Mouse (Mus musculus) neural tube, embryonic 10.5 days (tissue): Measurements from ENCODE around the gene Ppp1r15a.

Source experiments
- DNase-seq: peaks from one replicate; pipeline ENCODE4 v3.0.0-alpha.2; 2017; ENCODE audit warnings: low spot score; ENCODE audit errors: extremely low spot score

Ppp1r15a gene

DNA sequence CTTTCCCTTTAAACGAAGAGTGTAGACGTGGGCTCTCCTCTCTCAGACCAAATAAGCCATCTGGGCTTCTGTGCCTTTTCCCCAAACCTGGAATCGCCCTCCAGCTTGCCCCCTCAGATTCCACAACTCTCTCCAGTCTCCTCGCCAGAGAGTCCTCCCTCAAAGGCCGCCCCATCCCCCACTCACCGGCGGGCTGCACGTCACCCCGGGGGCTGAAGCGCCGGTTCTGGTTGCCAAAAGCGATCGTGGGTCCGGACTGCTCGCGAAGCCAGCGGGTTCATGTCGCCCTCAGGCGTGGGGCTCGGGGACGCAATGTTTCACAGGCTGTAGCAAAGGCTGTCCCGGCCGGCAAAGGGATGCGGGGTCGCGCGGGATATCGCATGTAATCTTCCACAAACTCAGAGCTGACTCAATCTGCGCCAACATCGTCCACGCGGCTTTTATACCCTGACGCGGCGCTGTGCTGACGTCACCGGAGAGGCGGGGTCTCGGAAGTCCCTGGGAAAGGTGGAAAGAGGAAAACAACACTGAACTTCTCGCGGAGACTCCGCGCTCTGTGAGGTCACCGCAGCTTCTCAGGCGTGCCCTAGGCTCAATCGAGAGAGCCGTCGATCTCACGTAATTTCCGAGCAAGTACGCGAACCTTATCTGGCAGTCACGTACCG lies at the start of gene Ppp1r15a, which contains the start of gene Plekha4:
Gene Ppp1r15a (minus strand): TSS at position 460 of the 665 bp plus-strand sequence.
Gene Plekha4 (plus strand): TSS at position 522 of the 665 bp plus-strand sequence.
- DNase-seq: peak; percentile 98

GRCm38 (mm10) chr7:45574472-45575379 lies 48.7 kb upstream of the Ppp1r15a start:
- no peak for DNase-seq

DNA sequence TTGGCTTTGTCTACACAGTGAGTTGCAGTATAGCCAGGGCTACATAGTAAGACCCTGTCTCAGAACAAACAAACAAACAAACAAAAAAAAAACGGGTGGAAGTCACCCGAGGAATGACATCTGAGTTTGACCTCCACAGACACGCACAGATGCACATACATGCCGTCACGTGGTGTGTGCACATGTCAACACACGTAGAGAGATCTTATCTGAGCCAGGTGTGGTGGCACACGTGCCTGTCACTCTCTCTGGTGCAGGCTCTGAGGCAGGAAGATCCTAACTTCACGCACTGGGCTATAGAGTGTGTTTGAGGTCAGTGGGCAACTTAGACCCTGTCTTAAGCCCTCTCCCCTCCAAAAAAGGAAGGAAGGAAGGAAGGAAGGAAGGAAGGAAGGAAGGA lies 47.9 kb upstream of the Ppp1r15a start:
- DNase-seq: no peak

DNA sequence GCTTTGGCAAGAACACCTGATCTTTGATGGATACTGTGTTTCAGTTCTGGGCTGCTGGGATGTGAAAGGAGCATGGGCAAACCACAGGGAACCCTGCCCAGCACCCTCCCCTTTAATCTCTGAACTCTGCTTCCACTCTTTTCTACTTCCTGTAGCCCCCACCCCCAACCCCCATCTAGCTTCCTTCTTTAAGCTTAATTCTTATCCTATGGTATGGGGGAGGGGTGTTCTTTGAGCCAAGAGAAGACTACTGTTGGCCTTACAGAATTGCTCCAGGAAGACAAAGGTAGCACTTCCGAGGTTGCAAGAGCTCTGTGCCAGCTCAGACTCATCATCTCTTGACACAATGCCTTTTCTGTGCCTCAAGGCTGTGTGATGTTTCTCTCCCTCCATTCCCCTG lies 45.9 kb upstream of the Ppp1r15a start:
- DNase-seq: no peak

DNA sequence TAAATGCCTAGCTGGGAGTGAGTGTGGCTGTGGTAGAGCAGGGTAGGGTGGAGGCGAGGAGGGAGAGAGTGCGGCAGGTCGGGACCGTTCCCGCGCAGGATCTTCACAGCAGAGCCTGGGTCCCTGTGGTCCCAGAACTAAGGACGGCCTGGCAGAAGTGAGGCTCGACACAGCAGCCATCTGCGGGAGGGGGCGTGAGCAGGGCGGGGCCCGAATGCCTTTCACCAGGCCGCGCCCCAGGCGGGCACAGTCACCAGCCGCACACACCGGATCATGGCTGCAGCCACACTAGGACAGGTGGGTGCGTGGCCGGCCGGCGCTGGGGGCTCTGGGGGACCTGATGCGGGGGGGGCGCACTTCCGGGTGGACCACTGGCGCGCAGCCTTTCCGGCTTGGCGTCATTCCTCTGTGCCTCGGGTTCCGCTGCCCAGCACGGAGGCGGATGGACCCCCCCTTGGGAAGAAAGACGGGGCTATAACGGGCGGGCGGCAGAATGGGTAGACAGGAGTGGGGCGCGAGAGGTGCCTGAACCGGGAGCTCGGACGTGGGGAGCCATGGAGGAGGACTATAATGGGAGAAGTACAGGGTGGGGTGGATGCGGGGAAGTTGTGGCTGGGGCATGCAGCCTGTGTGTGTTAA lies 44.2 kb upstream of the Ppp1r15a start, which contains the start of gene Bcat2:
Gene Bcat2 (plus strand): TSS at position 51 of the 639 bp plus-strand sequence.
- peak; percentile 75 for DNase-seq

GRCm38 (mm10) chr7:45568601-45569473 lies 42.8 kb upstream of the Ppp1r15a start:
- no peak for DNase-seq

DNA sequence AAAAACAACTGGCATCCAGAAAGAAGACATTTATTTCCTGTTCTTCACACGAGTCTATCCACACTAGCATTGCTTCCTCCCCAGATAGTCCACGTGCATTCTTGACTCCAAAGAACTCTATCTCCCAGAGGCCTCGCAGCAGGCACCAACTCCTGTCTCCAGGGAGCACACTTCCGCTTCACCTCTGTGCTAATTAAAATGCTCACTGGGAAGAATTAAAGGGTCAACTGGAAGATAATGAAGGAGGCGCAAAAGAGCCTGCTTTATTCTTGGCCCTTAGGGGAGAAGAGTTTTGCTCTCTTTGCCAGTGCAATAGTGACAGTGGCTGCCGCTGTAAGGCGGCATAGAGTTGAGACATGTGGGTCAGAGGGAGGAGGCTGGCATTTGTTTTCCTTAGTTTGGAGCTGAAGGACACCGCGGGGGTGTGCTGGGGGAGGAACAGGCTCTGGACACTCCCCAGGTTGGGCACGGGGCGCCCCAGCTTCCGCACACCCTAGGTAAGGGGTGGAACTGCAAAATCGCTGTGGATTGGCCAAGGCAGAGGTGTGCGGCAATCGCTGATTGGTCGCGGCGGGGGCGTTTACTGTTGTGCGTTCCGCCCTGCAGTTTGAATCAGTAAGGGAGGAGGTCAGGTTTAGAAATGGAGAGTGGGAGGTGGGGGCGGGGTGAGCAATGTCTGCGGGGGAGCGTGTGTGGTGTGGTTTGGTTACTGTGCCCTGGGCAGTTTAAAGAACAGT lies 41.9 kb upstream of the Ppp1r15a start:
- DNase-seq: peak; percentile 89

DNA sequence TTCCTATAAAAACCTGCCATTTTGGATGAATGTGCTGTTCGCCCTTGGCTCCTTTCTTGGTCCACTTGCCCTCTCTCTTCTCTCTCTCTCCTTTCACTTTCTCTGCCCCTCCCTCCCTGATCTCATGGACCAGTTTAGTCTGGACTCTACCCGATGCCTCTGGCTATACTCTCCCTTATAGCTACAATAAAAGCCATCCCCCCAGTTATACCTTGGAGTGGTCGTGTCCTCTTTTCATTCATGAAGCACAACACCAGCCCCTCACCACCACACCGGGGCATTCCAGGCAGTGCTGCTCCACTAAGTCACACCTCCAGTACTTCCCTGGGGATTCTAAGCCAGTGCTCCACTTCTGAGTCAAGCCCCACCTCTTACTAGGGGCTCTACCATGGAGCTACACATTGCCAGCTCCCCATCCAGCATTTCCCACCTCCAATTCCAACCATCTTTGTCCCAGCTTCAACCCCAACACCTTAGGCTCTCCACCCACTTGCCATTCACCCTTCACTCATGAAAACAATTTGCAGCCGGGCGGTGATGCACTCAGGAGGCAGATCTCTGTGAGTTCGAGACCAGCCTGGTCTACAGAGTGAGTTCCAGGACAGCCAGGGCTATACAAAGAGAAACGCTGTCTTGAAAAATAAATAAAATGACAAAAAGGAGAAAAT lies 41.2 kb upstream of the Ppp1r15a start:
- no peak for DNase-seq

DNA sequence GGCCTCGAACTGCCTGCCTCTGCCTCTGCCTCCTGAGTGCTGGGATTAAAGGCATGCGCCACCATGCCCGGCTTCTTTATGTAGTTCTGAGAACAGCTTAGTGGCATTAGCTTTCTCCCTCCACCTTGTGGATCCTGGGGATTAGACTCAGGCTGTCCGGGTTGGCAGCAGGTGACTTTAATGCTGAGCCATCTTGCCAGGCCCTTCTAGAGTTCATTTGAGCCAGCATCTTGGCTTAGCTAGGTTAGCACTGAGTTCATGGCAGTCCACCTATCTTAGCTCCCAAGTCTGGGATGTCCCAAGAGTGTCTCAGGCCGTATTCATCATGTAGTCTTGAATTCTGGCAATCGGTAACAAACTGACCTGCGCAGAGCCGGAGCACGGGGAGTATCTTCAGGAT lies 39.4 kb upstream of the Ppp1r15a start:
- no peak for DNase-seq

- DNase-seq: no peak
Observed at GRCm38 (mm10) chr7:45564811-45565210, 38.7 kb upstream of the Ppp1r15a start.

GRCm38 (mm10) chr7:45561624-45562520 lies 35.8 kb upstream of the Ppp1r15a start:
- no peak for DNase-seq

- DNase-seq: peak; percentile 84
Observed at GRCm38 (mm10) chr7:45560843-45561623, 35.0 kb upstream of the Ppp1r15a start.

DNA sequence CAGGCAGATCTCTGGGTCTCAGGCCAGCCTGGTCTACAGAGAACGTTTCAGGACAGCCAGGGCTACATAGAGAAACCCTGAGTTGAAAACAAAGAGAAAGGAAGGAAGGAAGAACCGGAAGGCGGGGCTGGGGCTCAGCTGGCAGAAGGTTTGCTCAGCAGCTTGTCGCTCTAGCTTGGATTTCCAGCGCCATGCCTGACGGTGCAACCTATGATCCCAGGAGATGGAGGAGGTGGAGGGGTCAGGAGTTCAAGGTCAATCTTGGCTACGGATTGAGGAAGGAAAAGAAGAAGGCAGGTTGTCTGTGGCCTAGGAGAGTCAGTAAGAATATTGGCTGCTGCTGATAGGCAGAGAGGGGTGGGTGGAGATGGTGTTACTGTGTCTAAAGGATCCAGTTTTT lies 34.2 kb upstream of the Ppp1r15a start:
- no peak for DNase-seq

- no peak for DNase-seq
Observed at GRCm38 (mm10) chr7:45558907-45559306, 32.8 kb upstream of the Ppp1r15a start.

DNA sequence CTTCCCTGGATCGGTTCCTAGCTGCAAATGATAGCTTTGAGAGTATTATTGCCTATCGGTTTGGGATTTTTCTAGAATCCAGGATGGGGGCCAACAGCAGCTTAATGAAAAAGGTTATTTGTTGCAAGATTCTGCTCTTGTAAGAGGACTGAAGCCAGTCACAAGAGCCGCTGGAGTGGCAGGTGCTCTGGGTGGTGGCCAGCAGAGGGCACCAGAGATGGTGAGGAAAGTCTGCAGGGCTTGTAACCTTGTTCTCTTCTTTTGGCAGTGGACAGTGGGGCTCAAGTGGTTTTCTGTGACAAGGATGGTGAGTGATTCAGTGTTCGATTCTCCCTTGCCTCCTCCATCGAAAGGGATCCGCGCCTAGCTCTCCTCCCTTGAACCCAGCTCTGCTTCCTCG lies 29.7 kb upstream of the Ppp1r15a start:
- peak; percentile 82 for DNase-seq

GRCm38 (mm10) chr7:45554744-45555143 lies 28.7 kb upstream of the Ppp1r15a start, which contains the start of gene Hsd17b14:
Hsd17b14 (plus strand) TSS chr7:45554893.
- DNase-seq: no peak

- DNase-seq: no peak
Observed at GRCm38 (mm10) chr7:45553990-45554389, 27.9 kb upstream of the Ppp1r15a start.

GRCm38 (mm10) chr7:45553519-45553918 lies 27.5 kb upstream of the Ppp1r15a start:
- DNase-seq: no peak
